Mouse (Mus musculus) liver, postnatal 0 days (tissue): ENCODE measurements around the gene Itk. TPM values are rescaled to one million over a fixed set of nuclear protein-coding genes. Genes with fewer than 3 reads are reported as not detected.

Experiments used
- ATAC-seq: fragments of 200-750 bp; cut with Nextera tagmentation; 2 replicates; pipeline ENCODE4 v1.8.0; 2017; ENCODE audit warnings: mild to moderate bottlenecking, moderate library complexity
- DNase-seq: peaks from one replicate; pipeline ENCODE4 v3.0.0-alpha.2; 2016
- H3K27ac ChIP-seq: fragments of 300-500 bp; sonication (generic); 2 replicates; pipeline ENCODE4 v1.5.1; 2014; ENCODE audit warnings: antibody characterized with exemption, moderate library complexity, mild to moderate bottlenecking, low read depth
- H3K27me3 ChIP-seq: fragments of 300-500 bp; sonication (generic); 2 replicates; pipeline ENCODE4 v1.6.1; 2014; ENCODE audit warnings: low read length, control low read depth, mixed read lengths; ENCODE audit not compliant: insufficient read depth
- H3K36me3 ChIP-seq: fragments of 300-500 bp; sonication (generic); replicated peaks from 2 replicates; pipeline ENCODE4 v1.6.1; 2014; ENCODE audit warnings: mild to moderate bottlenecking, control low read depth, low read length, moderate library complexity, mixed read lengths; ENCODE audit not compliant: insufficient read depth
- H3K4me1 ChIP-seq: fragments of 300-500 bp; sonication (generic); 2 replicates; pipeline ENCODE4 v1.6.1; 2014; ENCODE audit warnings: antibody characterized with exemption, mild to moderate bottlenecking, control low read depth; ENCODE audit not compliant: insufficient read depth
- H3K4me2 ChIP-seq: fragments of 300-500 bp; sonication (generic); 2 replicates; pipeline ENCODE4 v1.6.1; 2014; ENCODE audit warnings: low read depth, mild to moderate bottlenecking, low read length, moderate library complexity, mixed read lengths
- H3K4me3 ChIP-seq: fragments of 300-500 bp; sonication (generic); 2 replicates; pipeline ENCODE4 v1.5.1; 2014; ENCODE audit warnings: low read depth, low read length
- H3K9ac ChIP-seq: fragments of 300-500 bp; sonication (generic); replicated peaks from 2 replicates; pipeline ENCODE4 v1.6.1; 2014; ENCODE audit warnings: mild to moderate bottlenecking, moderate library complexity
- H3K9me3 ChIP-seq: fragments of 300-500 bp; sonication (generic); 2 replicates; pipeline ENCODE4 v1.6.1; 2016; ENCODE audit warnings: mild to moderate bottlenecking, control low read depth, low read length, mixed read lengths
- CTCF ChIP-seq: sonication (generic); IDR thresholded peaks from 2 replicates; pipeline ENCODE4 v1.5.1; 2016; ENCODE audit warnings: antibody characterized with exemption, low read depth
- EP300 ChIP-seq: IDR thresholded peaks from 2 replicates; pipeline ENCODE4 v1.6.1; 2016; ENCODE audit warnings: antibody characterized with exemption, low read depth, mild to moderate bottlenecking
- WGBS: fragments of 180-500 bp; shearing (Covaris S2); extraction: QIAGEN DNeasy Blood & Tissue Kit; methylation state at CpG from one replicate; pipeline ENCODE4 v1.1.7; 2014; ENCODE audit not compliant: insufficient replicate concordance; 5-methylcytosine and 5-hydroxymethylcytosine counted together
- polyA plus RNA-seq: library from polyadenylated mRNA; unstranded; fragments of >200 nt; fragmentation: Nextera tagmentation; extraction: Ambion mirVana; gene quantifications from 2 replicates; pipeline ENCODE4 v1.2.1, GENCODE M21; 2015

The Itk gene
- polyA plus RNA-seq, 1 experiment from 2014 or later, result 0.09 TPM

- DNase-seq (no peak), ATAC-seq (no peak)
- 80% methylated on average over 5 of the region's 5 CpGs for WGBS
- no peak for TF ChIP-seq EP300
- no peak for TF ChIP-seq CTCF
- Histone ChIP-seq H3K4me2 (no peak overlapping the region), H3K9ac (no peak overlapping the region), H3K27me3 (no peaks in the 10 kb centered on the region), H3K4me1 (peaks cover 9% of the 10 kb centered on the region), H3K36me3 (no peaks in the 10 kb centered on the region), H3K4me3 (no peak overlapping the region), H3K9me3 (no peaks in the 10 kb centered on the region), H3K27ac (no peak overlapping the region)
These were observed 23.6 kb downstream of the Itk start for GRCm38 (mm10) chr11:46365744-46366143.

- no peak overlapping the region for H3K4me2 ChIP-seq
These were observed 25.5 kb downstream of the Itk start for GRCm38 (mm10) chr11:46363864-46364263.

GRCm38 (mm10) chr11:46362061-46363022 is 27.0 kb downstream of the Itk start:
- H3K4me1 ChIP-seq, result no peaks in the 10 kb centered on the region
- 62% methylated on average over 18 of the region's 18 CpGs for WGBS
- H3K27ac ChIP-seq, result no peak overlapping the region
- H3K4me2 ChIP-seq, result no peak overlapping the region
- H3K36me3 ChIP-seq, result no peaks in the 10 kb centered on the region
- no peak for DNase-seq
- no peak for ATAC-seq
- H3K9ac ChIP-seq, result no peak overlapping the region
- H3K4me3 ChIP-seq, result no peak overlapping the region
- TF ChIP-seq EP300, result no peak
- no peak for TF ChIP-seq CTCF
- H3K27me3 ChIP-seq, result no peaks in the 10 kb centered on the region
- H3K9me3 ChIP-seq, result no peaks in the 10 kb centered on the region

More at GRCm38 (mm10) chr11:46363864-46364263, 25.5 kb downstream of the Itk start:
- Histone ChIP-seq H3K4me1 (no peaks in the 10 kb centered on the region), H3K9ac (no peak overlapping the region), H3K36me3 (no peaks in the 10 kb centered on the region), H3K27me3 (no peaks in the 10 kb centered on the region), H3K4me3 (no peak overlapping the region), H3K9me3 (no peaks in the 10 kb centered on the region), H3K27ac (no peak overlapping the region)
- 86% methylated on average over 9 of the region's 9 CpGs for WGBS
- DNase-seq, result no peak
- no peak for ATAC-seq
- TF ChIP-seq CTCF, result no peak
- TF ChIP-seq EP300, result no peak

GRCm38 (mm10) chr11:46360991-46361665 is 28.2 kb downstream of the Itk start:
- Histone ChIP-seq H3K36me3 (no peaks in the 10 kb centered on the region), H3K9me3 (no peaks in the 10 kb centered on the region), H3K4me1 (no peaks in the 10 kb centered on the region), H3K9ac (no peak overlapping the region), H3K27me3 (no peaks in the 10 kb centered on the region), H3K27ac (no peak overlapping the region), H3K4me3 (no peak overlapping the region), H3K4me2 (no peak overlapping the region)
- ATAC-seq (no peak), DNase-seq (no peak)
- 73% methylated on average over 2 of the region's 2 CpGs for WGBS
- TF ChIP-seq EP300, result no peak
- no peak for TF ChIP-seq CTCF

- ATAC-seq (no peak), DNase-seq (no peak)
- H3K27me3 ChIP-seq, result no peaks in the 10 kb centered on the region
- H3K36me3 ChIP-seq, result no peaks in the 10 kb centered on the region
- H3K9me3 ChIP-seq, result no peaks in the 10 kb centered on the region
- no peak overlapping the region for H3K9ac ChIP-seq
- no peak overlapping the region for H3K27ac ChIP-seq
- 46% methylated on average over 1 of the region's 1 CpGs for WGBS
- H3K4me2 ChIP-seq, result no peak overlapping the region
- H3K4me1 ChIP-seq, result no peaks in the 10 kb centered on the region
- H3K4me3 ChIP-seq, result no peak overlapping the region
- TF ChIP-seq EP300 (no peak), CTCF (no peak)
These were observed 30.9 kb downstream of the Itk start for GRCm38 (mm10) chr11:46358369-46358768.

GRCm38 (mm10) chr11:46349681-46350410 is 39.5 kb downstream of the Itk start:
- Histone ChIP-seq H3K4me2 (no peak overlapping the region), H3K9me3 (no peaks in the 10 kb centered on the region), H3K9ac (no peak overlapping the region), H3K4me1 (no peaks in the 10 kb centered on the region), H3K27me3 (no peaks in the 10 kb centered on the region), H3K36me3 (no peaks in the 10 kb centered on the region), H3K4me3 (no peak overlapping the region), H3K27ac (no peak overlapping the region)
- WGBS, result 67% methylated on average over 2 of the region's 2 CpGs
- ATAC-seq (no peak), DNase-seq (no peak)
- TF ChIP-seq CTCF, result no peak
- TF ChIP-seq EP300, result no peak
